Mouse (Mus musculus) CH12.LX (cell line): ENCODE data around the gene Ppie. TPM values are rescaled to one million over a fixed set of nuclear protein-coding genes. Genes with fewer than 3 reads are reported as not detected.

Experiments used
- DNase-seq: peaks from one replicate; pipeline ENCODE4 v3.0.0-alpha.2; 2013; ENCODE audit errors: extremely low read depth
- H3K27ac ChIP-seq: 2 replicates; pipeline ENCODE4 v1.5.1; 2012; ENCODE audit warnings: low read depth, mild to moderate bottlenecking, control low read depth, moderate library complexity; ENCODE audit not compliant: insufficient read depth
- H3K27me3 ChIP-seq: replicated peaks from 2 replicates; pipeline ENCODE3; 2012; ENCODE audit warnings: inconsistent platforms
- H3K36me3 ChIP-seq, 2 experiments: replicated peaks in 1 of 2; 2 replicates each; pipeline versions ENCODE3 to v1.6.1; 2012; ENCODE audit warnings: inconsistent platforms in 1 of 2, low read length in 1 of 2, mild to moderate bottlenecking in 1 of 2, mixed read lengths in 1 of 2, moderate library complexity in 1 of 2; ENCODE audit not compliant: control insufficient read depth in 1 of 2, insufficient read depth in 1 of 2
- H3K4me1 ChIP-seq, 2 experiments: 2 replicates each; pipeline ENCODE4 v1.6.1; 2012; ENCODE audit warnings: inconsistent platforms in 1 of 2, moderate library complexity in 1 of 2; ENCODE audit not compliant: insufficient read depth in 2 of 2, control insufficient read depth in 1 of 2
- H3K4me2 ChIP-seq: 2 replicates; pipeline ENCODE4 v1.6.1; 2012; ENCODE audit warnings: low read depth, mild to moderate bottlenecking, control low read depth; ENCODE audit not compliant: poor library complexity, insufficient read depth, severe bottlenecking
- H3K4me3 ChIP-seq, 3 experiments: fragments of 150-350 bp in 1 of 3; sonication (generic) in 1 of 3; replicated peaks in 1 of 3; 2 replicates each; pipeline versions ENCODE3 to v1.5.1; 2011 to 2012; ENCODE audit warnings: low read depth in 2 of 3, low read length in 2 of 3, mild to moderate bottlenecking in 2 of 3, moderate library complexity in 2 of 3, control low read depth in 1 of 3, improper control_type of control experiment in 1 of 3, inconsistent platforms in 1 of 3, mixed read lengths in 1 of 3; ENCODE audit not compliant: poor library complexity in 1 of 3
- H3K79me2 ChIP-seq: replicated peaks from 2 replicates; pipeline ENCODE4 v1.6.1; 2012; ENCODE audit warnings: mild to moderate bottlenecking, moderate library complexity; ENCODE audit not compliant: control insufficient read depth, poor library complexity, insufficient read depth, severe bottlenecking; ENCODE audit errors: extremely low read depth
- H3K9ac ChIP-seq: 2 replicates; pipeline ENCODE4 v1.6.1; 2012; ENCODE audit warnings: low read depth, mild to moderate bottlenecking, control low read depth, moderate library complexity; ENCODE audit not compliant: insufficient read depth
- H3K9me3 ChIP-seq: replicated peaks from 2 replicates; pipeline ENCODE3; 2012; ENCODE audit warnings: low read length, inconsistent platforms, mixed read lengths
- CHD2 ChIP-seq: IDR thresholded peaks from 2 replicates; pipeline ENCODE4 v1.6.1; 2011; ENCODE audit warnings: low read length, improper control_type of control experiment
- CTCF ChIP-seq, 2 experiments: IDR thresholded peaks in 1 of 2; conservative IDR thresholded peaks in 1 of 2; 2 replicates each; pipeline ENCODE4 v1.5.1; 2011 to 2012; ENCODE audit warnings: low read depth in 2 of 2, low read length in 2 of 2, improper control_type of control experiment in 1 of 2, inconsistent platforms in 1 of 2, mild to moderate bottlenecking in 1 of 2, moderate library complexity in 1 of 2
- E2F4 ChIP-seq: IDR thresholded peaks from 2 replicates; pipeline ENCODE4 v1.6.1; 2011; ENCODE audit warnings: low read depth, low read length, improper control_type of control experiment; ENCODE audit not compliant: insufficient replicate concordance
- EP300 ChIP-seq: IDR thresholded peaks from 2 replicates; pipeline ENCODE4 v1.6.1; 2011; ENCODE audit warnings: low read length, improper control_type of control experiment
- JUND ChIP-seq: conservative IDR thresholded peaks from 2 replicates; pipeline ENCODE4 v1.6.1; 2011; ENCODE audit warnings: low read depth, low read length, improper control_type of control experiment
- MAFK ChIP-seq: IDR thresholded peaks from 2 replicates; pipeline ENCODE4 v1.6.1; 2011; ENCODE audit warnings: low read length, improper control_type of control experiment; ENCODE audit not compliant: insufficient replicate concordance
- MAX ChIP-seq: IDR thresholded peaks from 2 replicates; pipeline ENCODE4 v1.6.1; 2011; ENCODE audit warnings: low read length, improper control_type of control experiment
- MEF2A ChIP-seq: IDR thresholded peaks from 2 replicates; pipeline ENCODE4 v1.6.1; 2014; ENCODE audit warnings: low read depth, mild to moderate bottlenecking, inconsistent platforms, low read length, improper control_type of control experiment, borderline replicate concordance
- MXI1 ChIP-seq: IDR thresholded peaks from 2 replicates; pipeline ENCODE4 v1.6.1; 2011; ENCODE audit warnings: mild to moderate bottlenecking, low read depth, low read length, improper control_type of control experiment
- MYC ChIP-seq: IDR thresholded peaks from 2 replicates; pipeline ENCODE4 v1.6.1; 2011; ENCODE audit warnings: low read depth, mild to moderate bottlenecking, improper control_type of control experiment, low read length
- NRF1 ChIP-seq: IDR thresholded peaks from 2 replicates; pipeline ENCODE4 v1.6.1; 2014; ENCODE audit warnings: low read depth, mild to moderate bottlenecking, inconsistent platforms, low read length, improper control_type of control experiment, moderate library complexity
- PAX5 ChIP-seq: IDR thresholded peaks from 2 replicates; pipeline ENCODE4 v1.6.1; 2012; ENCODE audit warnings: low read length, inconsistent platforms, mixed read lengths
- POLR2AphosphoS2 ChIP-seq: IDR thresholded peaks from 2 replicates; pipeline ENCODE4 v1.6.1; 2011; ENCODE audit warnings: low read depth, low read length, improper control_type of control experiment
- RCOR1 ChIP-seq: conservative IDR thresholded peaks from 2 replicates; pipeline ENCODE4 v1.6.1; 2012; ENCODE audit warnings: low read depth, mild to moderate bottlenecking, inconsistent platforms, low read length, improper control_type of control experiment
- SIN3A ChIP-seq: IDR thresholded peaks from 2 replicates; pipeline ENCODE4 v1.6.1; 2012; ENCODE audit warnings: low read length, improper control_type of control experiment, inconsistent platforms
- SMC3 ChIP-seq: IDR thresholded peaks from 2 replicates; pipeline ENCODE4 v1.6.1; 2011; ENCODE audit warnings: low read depth, low read length, improper control_type of control experiment
- UBTF ChIP-seq: IDR thresholded peaks from 2 replicates; pipeline ENCODE4 v1.6.1; 2012; ENCODE audit warnings: low read depth, mild to moderate bottlenecking, inconsistent platforms, low read length, improper control_type of control experiment, moderate library complexity
- USF1 ChIP-seq: IDR thresholded peaks from 2 replicates; pipeline ENCODE4 v1.6.1; 2014; ENCODE audit warnings: low read depth, mild to moderate bottlenecking, inconsistent platforms, low read length, improper control_type of control experiment
- USF2 ChIP-seq: conservative IDR thresholded peaks from 2 replicates; pipeline ENCODE4 v1.6.1; 2011; ENCODE audit warnings: low read depth, low read length, improper control_type of control experiment
- ZNF384 ChIP-seq: IDR thresholded peaks from 2 replicates; pipeline ENCODE4 v1.6.1; 2012; ENCODE audit warnings: low read depth, low read length, improper control_type of control experiment, inconsistent platforms
- dilution Hi-C: fragments of 300-500 bp; cut with MboI; formaldehyde crosslinking; loops from 2 replicates; pipeline ENCODE4 v1.14.3; 2020; ENCODE audit warnings: low sequenced_read_pairs; ENCODE audit not compliant: extremely low pct_unique_long_range_greater_than_20kb, extremely low pct_ligation_motif_present
- in situ Hi-C: fragments of 300-500 bp; cut with MboI; formaldehyde crosslinking; loops from 3 replicates; pipeline ENCODE4 v1.14.3; 2019; ENCODE audit warnings: low sequenced_read_pairs, low pct_ligation_motif_present, low pct_unique_long_range_greater_than_20kb, mixed read lengths
- polyA plus RNA-seq: library from polyadenylated mRNA; unstranded; fragments of >175 nt; gene quantifications from 2 replicates; pipeline ENCODE4 v1.2.1, GENCODE M21; 2012; ENCODE audit warnings: low read depth; ENCODE audit not compliant: insufficient read length
- total RNA-seq, 2 experiments: library from RNA; depleted of rRNA; stranded (reverse); fragments of 300-350 nt in 1 of 2; fragments of >200 nt in 1 of 2; gene quantifications; 2 replicates each; pipeline ENCODE4 v1.2.3; 2012 to 2014

Ppie gene
- total and polyA plus RNA-seq, 3 experiments: 68.3 to 89.4 (median 86.8) TPM

DNA sequence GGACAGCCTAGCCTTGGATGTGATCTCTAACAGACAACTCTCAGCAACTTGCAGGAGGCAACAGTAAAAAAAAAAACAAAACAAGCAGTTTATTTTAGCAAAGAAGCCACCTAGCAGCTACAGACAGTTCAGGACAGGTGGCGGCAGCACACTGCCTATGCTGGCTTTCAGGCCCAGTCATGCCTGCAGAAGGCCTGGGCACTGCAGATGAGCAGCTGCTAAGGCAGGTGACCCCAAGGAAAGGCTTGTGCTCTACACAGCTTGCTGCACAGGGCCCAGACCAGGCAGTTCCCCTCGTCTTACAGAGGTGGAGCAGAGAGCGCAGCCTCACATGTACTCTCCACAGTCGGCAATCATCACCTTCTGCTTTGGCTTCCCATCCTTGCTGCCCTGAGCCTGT, 12.7 kb downstream of the Ppie start:
- peaks cover 74 to 91% of the 10 kb centered on the region in 2 experiments for H3K36me3 ChIP-seq
- no peaks in the 10 kb centered on the region for H3K27me3 ChIP-seq
- H3K27ac ChIP-seq: no peak overlapping the region
- no peaks in the 10 kb centered on the region for H3K9me3 ChIP-seq
- in situ Hi-C loops (no loop called here), dilution Hi-C loops (no loop called here)
- no peak for DNase-seq
- H3K9ac ChIP-seq: no peak overlapping the region
- no peak overlapping the region for H3K4me3 ChIP-seq
- TF ChIP-seq PAX5 (no peak), JUND (no peak), POLR2AphosphoS2 (no peak), MAFK (no peak), MAX (no peak), MYC (no peak), EP300 (no peak), SIN3A (no peak), NRF1 (no peak), MEF2A (no peak), RCOR1 (no peak), USF2 (no peak), USF1 (no peak), MXI1 (no peak), E2F4 (no peak), UBTF (no peak), CTCF (conservative IDR thresholded peaks at IDR 0.05 in 1 of 2, IDR thresholded peaks at IDR 0.05 in 1 of 2; ENCODE audit: low read depth in 2 of 2, low read length in 2 of 2) (no peak), ZNF384 (no peak), SMC3 (no peak), CHD2 (no peak)
- H3K4me2 ChIP-seq: no peak overlapping the region
- no peaks in the 10 kb centered on the region for H3K4me1 ChIP-seq
- no peaks in the 10 kb centered on the region for H3K79me2 ChIP-seq

- Histone ChIP-seq H3K4me3 (no peak overlapping the region), H3K4me2 (no peak overlapping the region), H3K27me3 (no peaks in the 10 kb centered on the region), H3K79me2 (no peaks in the 10 kb centered on the region), H3K4me1 (no peaks in the 10 kb centered on the region), H3K9me3 (no peaks in the 10 kb centered on the region), H3K36me3 (peaks cover 70 to 91% of the 10 kb centered on the region in 2 experiments), H3K9ac (no peak overlapping the region), H3K27ac (no peak overlapping the region)
- in situ Hi-C loops (no loop called here), dilution Hi-C loops (no loop called here)
- TF ChIP-seq USF1: no peak
- no peak for TF ChIP-seq PAX5
- DNase-seq: no peak
These were observed 13.1 kb downstream of the Ppie start for GRCm38 (mm10) chr4:123126626-123127025.
